Mouse (Mus musculus) midbrain, embryonic 12.5 days (tissue): ENCODE data around the gene Ovca2. TPM values are rescaled to one million over a fixed set of nuclear protein-coding genes. Genes with fewer than 3 reads are reported as not detected.

Experiments
- ATAC-seq: fragments of 200-750 bp; cut with Nextera tagmentation; 2 replicates; pipeline ENCODE4 v1.8.0; 2017; ENCODE audit warnings: low read depth, moderate TSS enrichment, moderate library complexity; ENCODE audit not compliant: low FRiP score
- H3K27ac ChIP-seq: fragments of 300-500 bp; sonication (generic); replicated peaks from 2 replicates; pipeline ENCODE4 v1.5.1; 2016; ENCODE audit warnings: mild to moderate bottlenecking
- H3K27me3 ChIP-seq: fragments of 300-500 bp; sonication (generic); 2 replicates; pipeline ENCODE4 v1.6.1; 2016; ENCODE audit warnings: mild to moderate bottlenecking
- H3K36me3 ChIP-seq: fragments of 300-500 bp; sonication (generic); 2 replicates; pipeline ENCODE4 v1.6.1; 2016
- H3K4me1 ChIP-seq: fragments of 300-500 bp; sonication (generic); 2 replicates; pipeline ENCODE4 v1.6.1; 2016
- H3K4me2 ChIP-seq: fragments of 300-500 bp; sonication (generic); replicated peaks from 2 replicates; pipeline ENCODE4 v1.6.1; 2016; ENCODE audit warnings: mild to moderate bottlenecking, moderate library complexity
- H3K4me3 ChIP-seq: fragments of 300-500 bp; sonication (generic); 2 replicates; pipeline ENCODE4 v1.5.1; 2016; ENCODE audit warnings: mild to moderate bottlenecking
- H3K9ac ChIP-seq: fragments of 300-500 bp; sonication (generic); replicated peaks from 2 replicates; pipeline ENCODE4 v1.6.1; 2016; ENCODE audit warnings: mild to moderate bottlenecking, moderate library complexity
- H3K9me3 ChIP-seq: fragments of 300-500 bp; sonication (generic); 2 replicates; pipeline ENCODE4 v1.6.1; 2016; ENCODE audit warnings: mild to moderate bottlenecking
- WGBS: fragments of 180-500 bp; shearing (Covaris S2); methylation state at CpG from one replicate; pipeline ENCODE4 v1.1.7; 2016; 5-methylcytosine and 5-hydroxymethylcytosine counted together
- polyA plus RNA-seq: library from polyadenylated mRNA; unstranded; fragments of >200 nt; fragmentation: Nextera tagmentation; extraction: Ambion mirVana; gene quantifications from 2 replicates; pipeline ENCODE4 v1.2.1, GENCODE M21; 2016

Gene Ovca2
- polyA plus RNA-seq, 1 experiment from 2014 or later, result 23.2 TPM

- no peak overlapping the region for H3K4me2 ChIP-seq
- no peak overlapping the region for H3K27ac ChIP-seq
- H3K4me1 ChIP-seq, result peaks cover 4% of the 10 kb centered on the region; the same call in 1 of the 2 replicates
- H3K27me3 ChIP-seq, result no peaks in the 10 kb centered on the region
- H3K36me3 ChIP-seq, result peaks cover 52% of the 10 kb centered on the region
- ATAC-seq, result no peak
- H3K9me3 ChIP-seq, result no peaks in the 10 kb centered on the region
- no peak overlapping the region for H3K4me3 ChIP-seq
- H3K9ac ChIP-seq, result no peak overlapping the region
- 84% methylated on average over 2 of the region's 2 CpGs for WGBS
These were observed 32.8 kb downstream of the Ovca2 start for GRCm38 (mm10) chr11:75145841-75146240.

GRCm38 (mm10) chr11:75142749-75143148 lies 35.9 kb downstream of the Ovca2 start:
- Histone ChIP-seq H3K36me3 (peaks cover 47% of the 10 kb centered on the region), H3K27me3 (no peaks in the 10 kb centered on the region), H3K9me3 (no peaks in the 10 kb centered on the region), H3K4me2 (no peak overlapping the region), H3K4me3 (no peak overlapping the region), H3K27ac (no peak overlapping the region), H3K9ac (no peak overlapping the region), H3K4me1 (peaks cover 4% of the 10 kb centered on the region; the same call in 1 of the 2 replicates)
- no peak for ATAC-seq
- 93% methylated on average over 4 of the region's 4 CpGs for WGBS

- WGBS, result 86% methylated on average over 1 of the region's 1 CpGs
- H3K4me1 ChIP-seq, result peaks cover 2% of the 10 kb centered on the region; the same call in 1 of the 2 replicates
- H3K4me2 ChIP-seq, result no peak overlapping the region
- H3K36me3 ChIP-seq, result peaks cover 43% of the 10 kb centered on the region
- no peaks in the 10 kb centered on the region for H3K9me3 ChIP-seq
- no peak overlapping the region for H3K27ac ChIP-seq
- no peak overlapping the region for H3K9ac ChIP-seq
- H3K27me3 ChIP-seq, result no peaks in the 10 kb centered on the region
- ATAC-seq, result no peak
- no peak overlapping the region for H3K4me3 ChIP-seq
These were observed 36.7 kb downstream of the Ovca2 start for GRCm38 (mm10) chr11:75141913-75142312.

GRCm38 (mm10) chr11:75141038-75141437 lies 37.6 kb downstream of the Ovca2 start:
- H3K4me1 ChIP-seq, result no peaks in the 10 kb centered on the region
- H3K9me3 ChIP-seq, result no peaks in the 10 kb centered on the region
- H3K9ac ChIP-seq, result no peak overlapping the region
- H3K4me3 ChIP-seq, result no peak overlapping the region
- no peaks in the 10 kb centered on the region for H3K27me3 ChIP-seq
- no peak for ATAC-seq
- 79% methylated on average over 3 of the region's 3 CpGs for WGBS
- H3K4me2 ChIP-seq, result no peak overlapping the region
- H3K27ac ChIP-seq, result no peak overlapping the region
- H3K36me3 ChIP-seq, result peaks cover 41% of the 10 kb centered on the region

GRCm38 (mm10) chr11:75140431-75140830 lies 38.2 kb downstream of the Ovca2 start:
- no peak overlapping the region for H3K27ac ChIP-seq
- H3K4me1 ChIP-seq, result no peaks in the 10 kb centered on the region
- H3K4me3 ChIP-seq, result no peak overlapping the region
- no peak overlapping the region for H3K9ac ChIP-seq
- no peaks in the 10 kb centered on the region for H3K9me3 ChIP-seq
- no peaks in the 10 kb centered on the region for H3K27me3 ChIP-seq
- no peak overlapping the region for H3K4me2 ChIP-seq
- WGBS, result 87% methylated on average over 5 of the region's 5 CpGs
- H3K36me3 ChIP-seq, result peaks cover 41% of the 10 kb centered on the region
- no peak for ATAC-seq

- H3K27me3 ChIP-seq, result no peaks in the 10 kb centered on the region
- peaks cover 33% of the 10 kb centered on the region for H3K36me3 ChIP-seq
- H3K9me3 ChIP-seq, result no peaks in the 10 kb centered on the region
- no peak overlapping the region for H3K9ac ChIP-seq
- ATAC-seq, result no peak
- H3K4me1 ChIP-seq, result no peaks in the 10 kb centered on the region
- H3K4me3 ChIP-seq, result no peak overlapping the region
- peak overlapping the region; percentile 20; the same call in 1 of the 2 replicates for H3K27ac ChIP-seq
- WGBS, result 66% methylated on average over 11 of the region's 11 CpGs
- H3K4me2 ChIP-seq, result no peak overlapping the region
These were observed 39.3 kb downstream of the Ovca2 start for GRCm38 (mm10) chr11:75139122-75139963.

GRCm38 (mm10) chr11:75136666-75137398 lies 41.8 kb downstream of the Ovca2 start:
- peaks cover 13% of the 10 kb centered on the region for H3K36me3 ChIP-seq
- WGBS, result 76% methylated on average over 5 of the region's 5 CpGs
- H3K4me3 ChIP-seq, result no peak overlapping the region
- H3K27me3 ChIP-seq, result no peaks in the 10 kb centered on the region
- no peaks in the 10 kb centered on the region for H3K9me3 ChIP-seq
- ATAC-seq, result no peak
- H3K4me2 ChIP-seq, result no peak overlapping the region
- H3K27ac ChIP-seq, result no peak overlapping the region
- no peak overlapping the region for H3K9ac ChIP-seq
- peaks cover 10% of the 10 kb centered on the region; the same call in 1 of the 2 replicates for H3K4me1 ChIP-seq

- Histone ChIP-seq H3K9ac (no peak overlapping the region), H3K4me2 (no peak overlapping the region), H3K4me3 (no peak overlapping the region), H3K9me3 (no peaks in the 10 kb centered on the region), H3K36me3 (peaks cover 10% of the 10 kb centered on the region), H3K4me1 (peaks cover 10% of the 10 kb centered on the region; the same call in 1 of the 2 replicates), H3K27ac (no peak overlapping the region), H3K27me3 (no peaks in the 10 kb centered on the region)
- 88% methylated on average over 4 of the region's 4 CpGs for WGBS
- ATAC-seq, result no peak
These were observed 43.3 kb downstream of the Ovca2 start for GRCm38 (mm10) chr11:75135358-75135757.

GRCm38 (mm10) chr11:75134485-75135068 lies 44.1 kb downstream of the Ovca2 start:
- no peaks in the 10 kb centered on the region for H3K9me3 ChIP-seq
- H3K4me3 ChIP-seq, result no peak overlapping the region
- WGBS, result 86% methylated on average over 5 of the region's 5 CpGs
- no peak for ATAC-seq
- peaks cover 8% of the 10 kb centered on the region for H3K36me3 ChIP-seq
- H3K27me3 ChIP-seq, result no peaks in the 10 kb centered on the region
- no peak overlapping the region for H3K27ac ChIP-seq
- no peak overlapping the region for H3K4me2 ChIP-seq
- peaks cover 10% of the 10 kb centered on the region; the same call in 1 of the 2 replicates for H3K4me1 ChIP-seq
- no peak overlapping the region for H3K9ac ChIP-seq

- Histone ChIP-seq H3K9ac (no peak overlapping the region), H3K4me3 (no peak overlapping the region), H3K4me2 (no peak overlapping the region), H3K36me3 (peaks cover 2% of the 10 kb centered on the region; the same call in 1 of the 2 replicates), H3K27ac (no peak overlapping the region), H3K9me3 (no peaks in the 10 kb centered on the region), H3K4me1 (peaks cover 10% of the 10 kb centered on the region; the same call in 1 of the 2 replicates), H3K27me3 (no peaks in the 10 kb centered on the region)
- WGBS, result 34% methylated on average over 2 of the region's 2 CpGs
- no peak for ATAC-seq
These were observed 44.7 kb downstream of the Ovca2 start for GRCm38 (mm10) chr11:75133951-75134350.

GRCm38 (mm10) chr11:75133391-75133790 lies 45.2 kb downstream of the Ovca2 start:
- 91% methylated on average over 5 of the region's 5 CpGs for WGBS
- Histone ChIP-seq H3K9ac (no peak overlapping the region), H3K4me3 (no peak overlapping the region), H3K9me3 (no peaks in the 10 kb centered on the region), H3K27ac (no peak overlapping the region), H3K36me3 (no peaks in the 10 kb centered on the region), H3K4me2 (no peak overlapping the region), H3K4me1 (peaks cover 10% of the 10 kb centered on the region; the same call in 1 of the 2 replicates), H3K27me3 (no peaks in the 10 kb centered on the region)
- ATAC-seq, result no peak

GRCm38 (mm10) chr11:75132278-75132677 lies 46.4 kb downstream of the Ovca2 start:
- WGBS, result 86% methylated on average over 5 of the region's 5 CpGs
- Histone ChIP-seq H3K27ac (no peak overlapping the region), H3K4me3 (no peak overlapping the region), H3K4me1 (peaks cover 10% of the 10 kb centered on the region; the same call in 1 of the 2 replicates), H3K9ac (no peak overlapping the region), H3K27me3 (no peaks in the 10 kb centered on the region), H3K4me2 (no peak overlapping the region), H3K9me3 (no peaks in the 10 kb centered on the region), H3K36me3 (no peaks in the 10 kb centered on the region)
- ATAC-seq, result no peak
